Mouse (Mus musculus) urinary bladder, adult 18-20 months (tissue): ENCODE measurements around the gene Spryd7.
"Not testable (repeated sequence)": the region's sequence is repeated elsewhere in the genome, so short reads cannot be mapped to it uniquely, and the experiment has no call there.

Experiments
- DNase-seq, 2 experiments: peaks; one replicate each; pipeline ENCODE4 v3.0.0; 2022; ENCODE audit warnings: low spot score in 2 of 2, mixed read lengths in 2 of 2

Spryd7 gene

DNA sequence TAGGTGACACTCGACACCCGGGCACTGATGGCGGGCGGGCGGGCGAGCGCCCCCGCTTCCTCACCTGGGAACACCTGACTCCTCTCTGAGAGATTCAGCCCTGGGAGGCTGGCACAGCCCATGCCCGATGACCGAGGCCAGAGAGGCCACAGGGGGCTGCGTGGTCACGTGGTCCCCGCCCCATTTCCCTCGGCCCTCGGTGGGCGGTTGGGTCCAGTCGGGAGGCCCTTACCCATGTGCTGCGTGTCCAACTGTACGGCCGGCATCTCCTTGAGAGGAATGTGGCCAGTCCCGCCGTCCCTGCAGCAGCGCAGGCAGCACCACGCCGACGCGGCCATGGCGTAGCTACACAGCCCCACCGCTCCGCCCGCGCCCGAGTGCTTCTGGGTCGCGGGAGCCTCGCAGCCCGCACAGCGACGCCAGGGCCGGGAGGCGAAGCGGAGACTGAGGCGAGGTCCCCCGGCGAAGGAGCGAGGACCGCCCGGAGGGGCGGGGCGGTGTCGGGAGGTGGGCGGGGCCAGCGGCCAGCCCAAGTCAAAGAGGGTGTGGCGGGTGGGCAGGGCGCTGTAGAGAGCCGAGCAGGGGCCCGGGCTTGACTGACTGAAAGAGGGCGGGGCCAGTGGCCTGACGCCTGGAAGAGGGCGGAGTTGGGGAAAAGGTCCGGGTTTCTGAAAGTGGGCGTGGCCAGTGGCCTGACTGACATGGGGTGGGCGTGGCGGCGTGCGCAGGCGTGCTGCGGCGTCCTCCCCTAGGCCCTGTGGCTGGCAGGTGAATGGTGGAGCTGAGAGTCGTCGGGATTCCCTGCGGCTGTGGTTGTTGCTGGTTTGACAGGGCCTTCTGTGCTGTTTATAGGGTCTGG, at the start of gene Spryd7:
TSS of gene Spryd7 (minus strand) at position 598 of the 859 bp plus-strand sequence.
- DNase-seq: peak; percentile 89 to 96

DNA sequence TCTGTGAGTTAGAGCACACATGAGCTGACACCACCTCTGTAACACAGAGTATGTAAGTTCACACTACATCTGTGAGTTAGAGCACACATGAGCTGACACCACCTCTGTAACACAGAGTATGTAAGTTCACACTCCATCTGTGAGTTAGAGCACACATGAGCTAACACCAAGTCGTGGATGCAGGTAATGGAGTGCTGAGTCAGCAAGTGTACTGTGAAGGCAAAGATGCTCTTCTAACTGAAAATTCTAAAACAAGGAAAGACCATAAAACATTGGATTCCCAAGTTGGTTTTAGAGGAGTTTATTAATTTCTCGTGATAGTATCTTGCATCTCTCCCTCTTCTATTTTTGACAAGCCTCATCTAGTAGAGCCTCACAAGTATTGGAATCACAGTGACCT, 49.4 kb upstream of the Spryd7 start:
- DNase-seq: not testable (repeated sequence)

DNA sequence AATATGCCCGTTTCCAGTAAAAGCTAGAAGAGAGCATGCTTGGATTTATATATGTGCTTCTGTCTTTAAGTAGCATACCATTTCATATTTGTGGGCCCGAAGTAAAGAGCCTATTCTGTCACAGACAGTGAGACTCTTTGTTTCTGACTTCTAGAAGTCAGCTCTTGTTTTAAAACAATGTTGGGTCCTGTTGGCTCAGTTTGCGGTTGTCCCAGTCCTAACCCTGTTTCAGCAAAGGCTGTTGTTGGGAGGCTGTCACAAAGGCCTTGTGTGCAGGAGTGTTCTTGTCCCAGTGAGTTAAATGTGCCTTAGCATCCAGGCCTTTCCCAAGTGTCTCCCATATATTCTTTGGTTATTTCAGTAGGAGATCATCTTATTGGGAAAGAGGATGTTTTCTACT, 47.4 kb upstream of the Spryd7 start:
- no peak for DNase-seq

DNA sequence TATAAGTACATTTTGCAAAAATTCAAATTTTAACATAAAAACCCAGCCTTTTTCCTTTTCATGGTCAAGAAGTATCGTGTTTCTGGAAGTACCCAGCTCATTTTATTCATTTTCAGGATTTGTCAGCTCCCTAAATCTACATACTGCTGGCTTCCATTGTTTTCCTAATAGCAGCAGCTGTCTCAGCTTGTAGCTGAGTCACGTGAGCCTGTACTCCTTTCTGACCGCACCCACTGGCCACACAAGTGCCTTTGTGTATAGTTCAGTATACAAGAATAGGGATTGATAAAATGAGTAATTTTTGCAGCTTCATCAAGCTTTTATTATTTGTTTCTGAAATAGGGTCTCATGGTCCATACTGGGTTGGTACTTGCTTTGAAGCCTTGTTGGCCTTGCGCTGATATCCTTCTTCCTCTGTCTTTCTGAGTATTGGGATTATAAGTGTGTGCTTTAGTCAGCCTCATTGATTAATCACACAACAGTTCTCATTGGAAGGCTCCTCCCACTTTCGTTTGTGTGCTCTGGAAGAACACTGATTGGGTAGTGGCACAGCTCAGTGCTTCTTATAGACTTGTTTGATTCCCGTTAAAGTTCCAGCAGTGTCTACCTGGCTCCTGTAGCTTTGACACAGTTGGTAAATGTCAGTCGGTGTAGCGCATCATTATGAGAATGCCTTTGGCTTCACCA, 46.5 kb upstream of the Spryd7 start:
- no peak for DNase-seq

DNA sequence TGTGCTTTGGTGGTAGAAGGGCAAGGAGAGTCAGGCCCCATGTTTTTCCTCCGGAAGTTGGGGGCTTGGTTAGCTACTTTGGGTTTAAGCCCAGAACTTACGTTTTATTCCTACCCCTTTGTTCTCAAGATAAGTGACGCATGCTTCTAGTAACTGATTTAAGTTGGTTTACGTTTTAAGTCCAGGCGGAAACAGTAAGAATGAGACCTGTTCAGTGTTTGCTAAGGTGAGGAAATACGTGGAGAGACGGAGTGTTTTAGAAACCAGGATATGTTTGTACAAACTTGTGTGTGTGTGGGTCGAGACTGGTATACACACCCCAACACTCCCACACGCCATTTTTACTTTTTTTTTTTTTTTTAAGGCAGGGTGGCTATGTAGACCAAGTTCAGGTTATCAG, 44.7 kb upstream of the Spryd7 start:
- DNase-seq: no peak

DNA sequence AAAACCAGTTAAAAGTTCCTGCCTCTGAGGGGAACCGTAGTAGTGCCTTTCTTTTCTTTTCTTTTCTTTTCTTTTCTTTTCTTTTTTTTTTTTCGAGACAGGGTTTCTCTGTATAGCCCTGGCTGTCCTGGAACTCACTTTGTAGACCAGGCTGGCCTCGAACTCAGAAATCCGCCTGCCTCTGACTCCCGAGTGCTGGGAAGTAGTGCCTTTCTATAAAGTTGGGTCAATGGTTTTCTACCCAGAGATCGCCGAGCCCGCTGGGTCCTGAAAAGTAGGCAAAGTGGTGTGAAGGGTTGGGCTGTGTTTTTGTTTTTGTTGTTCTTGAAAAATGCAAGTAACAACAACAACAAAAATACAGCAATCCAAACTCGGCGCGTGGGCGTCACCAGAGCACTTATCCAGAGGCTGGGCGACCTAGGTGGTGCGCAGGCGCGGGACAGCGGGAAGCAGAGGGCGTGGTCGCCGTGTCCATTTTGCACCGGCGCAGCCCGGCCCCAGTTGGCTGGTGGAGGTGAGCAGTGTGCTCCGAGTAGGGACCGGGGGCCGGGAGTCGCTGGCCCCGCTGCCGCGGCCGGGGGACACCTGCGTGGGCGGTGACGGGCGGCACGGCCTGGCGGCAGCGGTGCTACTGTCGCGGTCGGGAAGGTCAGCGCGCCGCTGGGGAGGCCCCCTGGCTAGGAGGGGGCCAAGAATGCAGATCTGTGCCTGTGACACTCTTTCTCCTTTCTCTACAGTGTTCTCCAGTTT, 42.5 kb upstream of the Spryd7 start:
- peak; percentile 85 for DNase-seq

DNA sequence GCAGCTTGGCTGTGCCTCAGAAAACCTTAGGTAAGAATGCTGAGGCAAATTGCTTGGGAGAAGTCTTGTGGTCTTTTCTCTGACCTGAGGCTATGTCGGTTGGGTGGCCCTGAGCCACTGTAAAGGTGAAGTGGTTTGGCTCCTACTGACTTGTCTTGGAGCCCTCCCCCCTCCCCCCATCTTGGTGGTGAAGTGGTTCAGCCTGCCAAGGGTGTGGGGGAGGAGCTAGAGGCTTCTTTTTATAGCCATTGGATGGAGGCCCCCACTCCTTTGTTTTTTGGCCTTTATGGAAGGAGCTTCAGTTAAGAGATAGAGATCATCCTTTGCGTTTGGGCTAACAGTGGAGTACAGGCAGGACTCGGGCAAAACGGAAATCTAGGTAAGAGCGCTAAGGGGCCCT, 41.3 kb upstream of the Spryd7 start, which contains the start of gene Trim13:
TSS of gene Trim13 (plus strand) at position 280 of the 400 bp plus-strand sequence.
- DNase-seq: no peak

DNA sequence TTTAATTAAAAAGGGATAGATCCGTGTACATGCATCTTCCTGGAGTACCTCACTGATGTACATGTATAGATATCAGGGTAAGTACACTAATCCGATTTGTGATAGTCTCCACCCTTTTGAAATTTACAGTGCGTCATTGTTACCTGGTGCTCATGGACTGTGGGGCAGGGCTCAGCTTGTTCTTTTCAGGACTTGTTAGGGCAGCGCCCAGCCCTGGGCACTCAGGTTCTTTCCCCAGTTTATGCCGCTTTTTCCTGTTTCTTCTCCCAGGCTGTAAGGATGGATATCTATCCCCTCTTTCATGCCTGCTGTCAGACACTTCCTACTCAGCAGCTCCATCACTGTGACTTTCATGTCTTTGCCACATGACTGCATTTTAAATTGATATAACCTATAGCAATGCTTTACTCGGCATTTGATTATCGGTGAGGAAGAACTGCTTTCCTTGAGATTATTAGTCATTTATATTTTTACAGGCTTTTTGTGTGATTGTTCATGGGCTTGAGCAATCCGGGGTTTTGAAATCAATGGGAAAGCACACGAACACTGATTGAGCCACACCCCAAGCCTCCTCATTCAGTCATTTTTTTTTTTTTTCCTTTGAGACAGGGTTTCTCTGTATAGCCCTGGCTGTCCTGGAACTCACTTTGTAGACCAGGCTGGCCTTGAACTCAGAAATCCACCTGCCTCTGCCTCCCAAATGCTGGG, 40.2 kb upstream of the Spryd7 start:
- peak; percentile 21 to 25 for DNase-seq

DNA sequence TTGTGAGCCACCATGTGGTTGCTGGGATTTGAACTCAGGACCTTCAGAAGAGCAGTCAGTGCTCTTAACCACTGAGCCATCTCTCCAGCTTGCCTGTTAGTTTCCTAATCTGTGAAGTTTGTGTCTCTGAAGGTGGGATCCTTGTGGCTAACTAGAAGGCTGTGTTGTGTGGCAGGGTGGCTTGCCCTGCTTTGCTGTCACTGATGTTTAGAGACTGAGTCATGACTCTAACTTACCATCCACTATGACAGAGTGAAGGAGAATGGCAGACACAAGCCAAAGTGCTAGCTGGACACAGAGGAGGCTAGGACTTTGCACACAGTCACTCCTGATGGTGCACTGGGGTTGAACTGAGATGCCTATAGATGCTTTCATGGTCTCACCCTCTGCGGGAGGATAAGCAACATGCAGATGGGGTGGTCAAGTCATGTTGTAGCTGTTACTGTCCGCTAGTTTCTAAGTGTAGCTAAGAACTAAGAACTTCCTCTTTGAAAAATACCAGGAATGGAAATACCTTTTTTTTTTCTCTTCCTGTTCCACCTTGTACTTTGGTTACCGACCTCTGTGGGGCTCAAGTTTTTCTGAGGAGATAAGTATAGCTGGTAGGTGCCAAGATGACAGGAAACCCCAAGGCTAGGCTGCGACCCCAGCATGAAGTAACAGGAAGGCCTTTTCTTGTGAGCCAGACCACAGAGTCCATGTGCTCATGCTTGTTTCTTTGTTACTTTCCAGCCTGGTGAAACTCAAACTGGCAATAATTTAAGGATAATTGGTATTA, 32.8 kb upstream of the Spryd7 start:
- DNase-seq: no peak

DNA sequence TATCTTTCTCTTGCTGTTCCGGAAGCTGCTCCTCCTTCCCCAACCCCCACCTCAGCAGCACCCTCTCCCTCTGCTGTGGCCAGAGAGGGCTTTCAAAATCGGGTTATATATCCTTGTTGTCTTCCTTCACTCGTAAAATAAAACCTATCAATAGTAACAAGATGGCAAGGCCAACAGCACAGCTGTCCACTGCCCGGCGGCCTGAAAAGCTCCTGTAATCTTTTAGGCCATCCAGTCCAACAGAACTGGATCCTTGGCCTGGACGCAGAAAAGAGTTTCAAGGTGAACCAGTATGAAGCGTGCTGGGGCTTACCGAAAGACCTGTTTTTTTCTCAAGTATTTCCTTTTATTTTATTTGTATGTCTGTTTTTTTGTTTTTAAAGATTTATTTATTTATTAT, 19.3 kb upstream of the Spryd7 start:
- no peak for DNase-seq

DNA sequence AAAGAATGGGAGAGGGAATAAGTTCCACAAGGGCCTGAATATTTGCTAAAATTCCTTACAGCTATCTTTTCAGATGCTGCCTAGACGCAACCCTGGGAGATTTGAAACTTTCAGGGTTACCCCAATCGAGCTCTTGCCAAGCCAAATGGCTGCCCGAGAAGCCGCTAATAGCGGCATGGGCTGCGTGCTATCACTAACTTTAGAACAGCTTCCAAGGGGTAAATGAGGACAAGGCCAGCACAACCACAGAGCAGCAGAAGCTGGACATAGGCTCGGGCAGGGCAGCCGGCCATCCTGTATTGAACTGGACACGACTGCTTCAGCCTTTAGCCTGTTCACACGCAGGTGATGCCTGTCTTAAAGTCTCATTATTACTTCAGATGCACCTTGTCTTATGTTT, 18.4 kb upstream of the Spryd7 start:
- no peak for DNase-seq

DNA sequence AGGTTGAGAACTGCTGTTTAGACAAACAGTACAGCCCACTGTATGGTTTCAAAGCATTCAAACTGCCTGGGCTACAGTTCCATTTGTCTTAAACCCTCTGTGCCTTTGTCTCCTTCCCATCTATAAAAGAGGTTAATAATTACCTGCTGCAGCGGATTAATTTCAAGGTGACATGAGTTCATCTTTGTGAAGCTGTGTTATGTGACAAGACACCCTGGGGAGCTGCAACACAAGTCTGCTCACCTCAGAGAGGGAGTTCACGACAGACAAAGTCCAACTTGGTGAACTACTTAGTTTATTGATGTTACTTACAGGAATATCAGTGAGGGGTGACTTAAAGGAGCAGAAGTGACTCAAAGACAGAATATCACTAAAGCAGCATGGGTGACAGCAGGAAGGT, 15.4 kb upstream of the Spryd7 start:
- no peak for DNase-seq

DNA sequence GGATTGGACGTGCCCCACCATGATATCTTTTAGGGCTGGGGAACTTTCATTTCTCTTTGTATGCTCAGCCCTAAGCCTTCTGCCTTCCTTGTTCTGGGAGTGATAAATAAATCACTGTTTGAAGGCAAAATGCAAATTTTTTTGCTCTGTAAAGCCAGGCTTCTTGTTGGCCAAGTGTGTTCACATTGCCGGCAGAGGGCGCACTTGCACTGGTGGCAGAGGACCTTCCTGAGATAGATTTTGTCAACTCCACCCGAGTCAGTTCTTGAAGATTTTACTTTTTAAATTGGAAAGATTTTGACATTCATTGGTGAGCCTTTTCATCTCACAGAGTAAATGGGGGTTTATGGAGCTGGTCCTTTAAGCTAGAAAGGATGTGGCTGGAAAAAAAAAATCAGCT, 14.7 kb upstream of the Spryd7 start:
- DNase-seq: peak; percentile 67 to 77

DNA sequence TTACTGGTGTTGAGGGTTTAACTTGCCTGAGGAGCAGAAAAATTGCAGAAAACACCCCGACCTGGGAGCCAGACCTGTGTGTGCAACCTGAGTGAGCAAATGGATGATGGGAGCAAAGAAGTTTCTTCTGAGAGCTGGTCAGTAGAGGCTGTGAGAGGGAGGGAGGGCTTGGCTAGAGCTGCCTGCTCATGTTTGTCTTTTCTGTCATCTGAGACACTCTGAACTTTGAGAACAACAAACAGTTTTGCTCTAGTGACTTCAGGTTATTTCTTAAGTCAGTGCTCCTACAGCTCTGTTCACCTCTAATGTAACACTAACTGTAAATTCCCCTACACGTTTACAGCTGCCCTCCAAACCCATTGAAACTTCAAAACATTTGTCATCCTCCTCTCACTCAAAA, 12.7 kb upstream of the Spryd7 start:
- DNase-seq: no peak

DNA sequence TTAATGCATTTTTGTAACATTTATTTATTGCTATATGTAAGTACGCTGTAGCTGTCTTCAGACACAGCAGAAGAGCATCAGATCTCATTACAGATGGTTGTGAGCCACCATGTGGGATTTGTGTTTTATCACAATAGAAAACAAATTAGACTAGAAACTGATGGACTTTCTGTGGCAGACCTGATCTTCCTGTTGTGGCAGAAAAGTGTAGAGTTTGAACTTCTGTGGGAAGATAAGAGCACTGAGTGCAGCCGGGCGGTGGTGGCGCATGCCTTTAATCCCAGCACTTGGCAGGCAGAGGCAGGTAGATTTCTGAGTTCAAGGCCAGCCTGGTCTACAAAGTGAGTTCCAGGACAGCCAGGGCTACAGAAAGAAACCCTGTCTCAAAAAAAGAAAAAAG, 9.5 kb upstream of the Spryd7 start:
- not testable (repeated sequence) for DNase-seq

DNA sequence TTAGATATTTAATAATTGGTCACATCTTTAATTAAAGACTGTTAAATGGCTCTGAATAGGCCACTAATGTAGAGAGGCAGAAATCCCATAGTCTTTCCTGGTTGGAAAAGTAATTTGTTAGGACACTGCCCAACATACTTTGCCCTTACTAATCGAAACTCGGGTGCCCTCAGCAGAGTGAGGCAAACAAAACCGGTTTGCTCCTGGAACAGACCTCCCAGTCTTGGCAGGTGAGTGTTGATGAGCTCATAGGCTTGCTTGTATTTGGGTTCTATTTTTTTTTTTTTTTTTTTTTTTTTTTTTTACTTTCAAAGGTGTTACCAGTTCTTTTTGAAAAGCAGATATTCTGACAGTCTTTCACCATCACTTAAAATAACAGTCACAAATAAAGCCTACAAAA, 3.2 kb upstream of the Spryd7 start:
- peak in 1 of 2 experiments; percentile 8 for DNase-seq

DNA sequence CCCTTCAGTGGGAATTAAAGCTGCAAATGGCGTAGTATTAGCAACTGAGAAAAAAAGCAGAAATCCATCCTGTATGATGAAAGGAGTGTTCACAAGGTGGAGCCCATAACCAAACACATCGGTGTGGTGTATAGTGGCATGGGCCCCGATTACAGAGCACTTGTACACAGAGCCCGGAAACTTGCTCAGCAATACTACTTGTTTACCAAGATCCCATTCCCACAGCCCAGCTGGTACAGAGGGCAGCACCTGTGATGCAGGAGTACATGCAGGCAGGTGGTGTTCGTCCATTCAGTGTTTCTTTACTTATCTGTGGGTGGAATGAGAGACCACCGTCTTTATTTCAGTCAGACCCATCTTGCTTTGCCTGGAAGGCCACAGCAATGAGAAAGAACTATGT, 2.2 kb upstream of the Spryd7 start:
- DNase-seq: no peak

DNA sequence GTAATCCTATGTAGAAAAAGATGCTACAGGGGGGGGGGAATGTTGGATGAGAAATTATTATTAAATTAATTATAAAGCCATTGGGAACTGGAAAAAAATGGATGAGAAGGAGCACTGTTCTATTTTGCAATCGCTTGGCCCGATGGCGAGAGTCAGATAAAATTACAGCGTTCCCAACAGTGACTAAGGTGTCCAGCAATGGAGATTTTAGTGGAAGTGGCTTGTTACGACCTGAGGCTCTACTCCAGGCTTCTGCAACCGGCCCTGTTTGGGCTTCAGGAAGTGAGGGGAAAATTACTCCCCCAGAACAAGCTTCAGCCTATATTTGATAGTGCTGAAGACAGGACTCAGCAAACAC, 776 bp downstream of the Spryd7 start:
- DNase-seq: no peak

DNA sequence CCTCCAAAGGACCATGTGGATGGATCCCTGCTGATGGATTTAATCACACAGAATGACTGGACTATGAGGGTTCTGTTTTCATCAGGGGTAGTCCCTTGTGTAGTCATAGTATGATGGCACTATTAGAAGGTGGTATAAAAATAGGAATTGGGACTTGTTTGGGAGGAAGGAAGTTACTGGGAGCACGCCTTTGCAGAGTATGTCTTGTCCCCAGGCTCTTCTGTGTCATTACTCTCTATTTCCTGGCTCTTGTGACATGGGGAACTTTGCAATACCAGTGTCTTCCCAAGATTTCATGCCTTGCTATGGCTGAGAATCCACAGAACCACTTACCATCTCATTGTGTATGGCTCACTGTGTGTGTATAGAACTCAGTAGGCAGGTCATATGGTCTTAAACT, 8.1 kb downstream of the Spryd7 start:
- DNase-seq: no peak

DNA sequence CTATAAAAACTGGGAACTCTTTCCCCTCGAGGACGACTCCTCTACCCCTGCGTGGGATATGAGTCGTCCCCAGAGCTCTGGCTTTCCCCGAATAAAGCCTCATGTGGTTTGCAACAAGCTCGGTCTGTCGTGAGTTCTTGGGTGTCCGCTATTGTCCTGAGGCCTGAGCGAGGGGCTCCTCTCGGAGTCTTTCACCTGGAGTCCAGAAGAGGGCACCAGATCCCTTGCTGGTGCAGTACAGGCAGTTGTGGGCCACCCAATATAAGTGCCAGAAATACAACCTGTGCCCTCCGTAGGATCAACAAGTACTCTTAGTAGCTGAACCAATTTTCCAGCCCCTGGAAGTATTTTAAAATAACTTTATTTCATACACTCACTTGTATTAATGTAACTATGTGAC, 18.9 kb downstream of the Spryd7 start:
- not testable (repeated sequence) for DNase-seq

DNA sequence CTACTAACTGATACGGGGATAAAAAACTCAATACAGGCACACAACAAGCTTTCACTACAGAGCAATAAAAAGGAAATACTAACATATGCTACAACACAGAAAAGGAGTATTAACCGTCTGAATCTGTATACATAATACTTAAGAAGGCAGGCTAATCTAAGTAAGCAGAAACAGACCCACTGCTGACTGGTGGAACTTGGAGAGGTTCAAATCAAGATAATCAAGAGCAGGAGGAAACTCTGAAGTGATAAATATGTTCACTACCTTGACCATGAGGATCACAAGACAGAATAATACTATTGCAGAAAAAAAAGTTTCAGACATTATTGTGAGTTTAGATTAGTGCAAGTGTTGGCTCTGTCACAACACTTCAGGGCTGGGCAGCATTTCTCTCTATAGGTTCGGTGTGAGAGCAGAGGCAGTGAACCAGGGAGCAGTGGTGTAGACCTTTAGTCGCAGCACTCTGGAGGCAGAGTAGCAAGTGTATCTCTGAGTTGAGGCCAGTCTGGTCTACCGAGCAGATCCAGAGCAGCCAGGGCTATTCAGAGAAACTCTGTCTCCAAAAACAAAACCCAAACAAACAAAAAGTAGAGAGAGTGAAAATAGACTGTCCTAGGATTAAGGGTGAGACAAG, 19.9 kb downstream of the Spryd7 start:
- no peak for DNase-seq
